Mouse (Mus musculus): ENCODE data around the gene Rnf38. TPM values are rescaled to one million over a fixed set of nuclear protein-coding genes. Genes with fewer than 3 reads are reported as not detected.

Rnf38 gene
- polyA plus RNA-seq, 1 experiment from 2014 or later, result 13.6 TPM

- 70% methylated on average over 8 of the region's 8 CpGs for WGBS
- Histone ChIP-seq H3K9ac (ENCODE audit: low read depth, low read length) (no peak overlapping the region), H3K4me3 (replicated peaks; ENCODE audit: low read depth, low read length) (no peak overlapping the region), H3K36me3 (ENCODE audit: insufficient read depth, low read length) (no peaks in the 10 kb centered on the region), H3K27ac (no peak overlapping the region), H3K4me2 (ENCODE audit: low read length) (no peak overlapping the region), H3K9me3 (replicated peaks; ENCODE audit: low read length) (no peaks in the 10 kb centered on the region), H3K4me1 (replicated peaks; ENCODE audit: insufficient read depth, low read length) (peaks cover 10% of the 10 kb centered on the region; the same call in 1 of the 2 replicates), H3K27me3 (ENCODE audit: insufficient read depth, low read length) (no peaks in the 10 kb centered on the region)
- DNase-seq (ENCODE audit: low spot score) (no peak), ATAC-seq (replicated peaks; ENCODE audit: low FRiP score, low read depth) (no peak)
- TF ChIP-seq CTCF (IDR thresholded peaks at IDR 0.05; ENCODE audit: low read depth), result no peak
Measured at GRCm38 (mm10) chr4:44159839-44160238, 73.8 kb downstream of the Rnf38 start.

DNA sequence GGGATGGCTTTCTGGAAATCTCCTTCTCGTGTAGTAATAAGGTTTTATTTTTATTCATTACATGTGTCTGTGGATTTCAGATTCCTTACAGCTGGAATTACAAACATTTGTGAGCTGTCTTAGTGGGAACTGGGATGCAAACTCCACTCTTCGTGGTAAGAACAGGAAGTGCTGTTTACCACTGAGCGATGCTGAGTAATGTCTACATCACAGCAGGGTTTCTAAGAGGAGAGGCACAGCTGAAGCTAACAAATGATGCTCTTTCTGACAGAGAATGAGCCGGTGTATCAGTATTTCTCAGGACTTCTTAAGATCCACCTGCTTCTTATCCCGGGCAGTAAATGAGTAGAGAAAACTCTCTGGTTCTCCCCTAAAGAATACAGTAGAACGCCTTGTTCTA lies 77.1 kb downstream of the Rnf38 start:
- Histone ChIP-seq H3K27ac (no peak overlapping the region), H3K36me3 (ENCODE audit: insufficient read depth, low read length) (no peaks in the 10 kb centered on the region), H3K27me3 (ENCODE audit: insufficient read depth, low read length) (no peaks in the 10 kb centered on the region), H3K9ac (ENCODE audit: low read depth, low read length) (no peak overlapping the region), H3K4me2 (ENCODE audit: low read length) (no peak overlapping the region), H3K4me1 (replicated peaks; ENCODE audit: insufficient read depth, low read length) (no peaks in the 10 kb centered on the region), H3K4me3 (replicated peaks; ENCODE audit: low read depth, low read length) (no peak overlapping the region), H3K9me3 (replicated peaks; ENCODE audit: low read length) (no peaks in the 10 kb centered on the region)
- no peak for ATAC-seq (replicated peaks; ENCODE audit: low FRiP score, low read depth)
- WGBS, result 77% methylated on average over 6 of the region's 6 CpGs
- TF ChIP-seq CTCF (IDR thresholded peaks at IDR 0.05; ENCODE audit: low read depth), result no peak
- DNase-seq (ENCODE audit: low spot score), result no peak

DNA sequence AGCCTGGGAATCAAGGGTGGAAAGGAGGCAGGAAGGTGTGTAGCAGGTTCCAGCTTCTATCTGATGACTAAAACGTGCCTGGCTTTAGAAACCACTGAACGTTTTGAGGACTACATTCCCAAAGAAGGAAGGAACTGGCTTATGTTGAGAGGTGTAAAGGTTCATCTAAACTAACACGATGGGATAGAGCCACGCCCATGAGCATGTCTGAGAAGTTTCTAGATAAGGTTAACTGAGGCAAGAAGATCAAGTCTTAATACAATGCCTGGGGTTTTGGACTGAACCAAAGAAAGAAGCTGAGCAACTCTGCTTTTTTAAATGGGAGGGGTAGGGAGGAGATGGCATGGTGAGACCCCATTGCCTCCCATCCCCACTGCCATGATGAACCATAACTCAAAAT lies 78.7 kb downstream of the Rnf38 start:
- H3K36me3 ChIP-seq (ENCODE audit: insufficient read depth, low read length), result 0 out of 2 replicates have a peak, but pooled peaks cover 3% of the 10 kb centered on the region
- no peak overlapping the region for H3K27ac ChIP-seq
- H3K4me3 ChIP-seq (replicated peaks; ENCODE audit: low read depth, low read length), result no peak overlapping the region
- no peak for DNase-seq (ENCODE audit: low spot score)
- no peaks in the 10 kb centered on the region for H3K9me3 ChIP-seq (replicated peaks; ENCODE audit: low read length)
- no peak for ATAC-seq (replicated peaks; ENCODE audit: low FRiP score, low read depth)
- no peaks in the 10 kb centered on the region for H3K27me3 ChIP-seq (ENCODE audit: insufficient read depth, low read length)
- 86% methylated on average over 4 of the region's 4 CpGs for WGBS
- no peak overlapping the region for H3K9ac ChIP-seq (ENCODE audit: low read depth, low read length)
- H3K4me2 ChIP-seq (ENCODE audit: low read length), result no peak overlapping the region
- no peaks in the 10 kb centered on the region for H3K4me1 ChIP-seq (replicated peaks; ENCODE audit: insufficient read depth, low read length)
- no peak for TF ChIP-seq CTCF (IDR thresholded peaks at IDR 0.05; ENCODE audit: low read depth)

DNA sequence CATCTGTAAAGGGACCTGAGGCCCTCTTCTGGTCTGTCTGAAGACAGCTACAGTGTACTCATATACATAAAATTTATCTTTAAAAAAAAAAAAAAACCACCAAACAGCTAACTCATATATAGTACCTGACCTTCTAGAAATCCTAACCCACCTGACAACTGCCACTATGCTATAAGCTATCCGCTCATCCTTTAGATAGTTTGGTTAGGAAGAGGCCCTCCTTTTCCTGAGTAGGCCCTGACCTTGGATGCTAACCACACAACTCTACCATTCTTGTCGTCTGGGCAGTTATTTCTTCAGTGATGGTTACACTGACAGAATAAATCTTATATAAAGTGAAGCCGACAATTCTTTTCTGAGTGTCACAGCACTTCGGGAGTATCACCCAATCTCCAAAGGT lies 80.7 kb downstream of the Rnf38 start:
- no peak for TF ChIP-seq CTCF (IDR thresholded peaks at IDR 0.05; ENCODE audit: low read depth)
- H3K9ac ChIP-seq (ENCODE audit: low read depth, low read length), result no peak overlapping the region
- H3K4me2 ChIP-seq (ENCODE audit: low read length), result no peak overlapping the region
- 86% methylated on average over 4 of the region's 4 CpGs for WGBS
- H3K27me3 ChIP-seq (ENCODE audit: insufficient read depth, low read length), result no peaks in the 10 kb centered on the region
- H3K9me3 ChIP-seq (replicated peaks; ENCODE audit: low read length), result no peaks in the 10 kb centered on the region
- no peak overlapping the region for H3K4me3 ChIP-seq (replicated peaks; ENCODE audit: low read depth, low read length)
- DNase-seq (ENCODE audit: low spot score) (no peak), ATAC-seq (replicated peaks; ENCODE audit: low FRiP score, low read depth) (no peak)
- H3K4me1 ChIP-seq (replicated peaks; ENCODE audit: insufficient read depth, low read length), result no peaks in the 10 kb centered on the region
- peaks cover 17% of the 10 kb centered on the region; the same call in 1 of the 2 replicates for H3K36me3 ChIP-seq (ENCODE audit: insufficient read depth, low read length)
- no peak overlapping the region for H3K27ac ChIP-seq

DNA sequence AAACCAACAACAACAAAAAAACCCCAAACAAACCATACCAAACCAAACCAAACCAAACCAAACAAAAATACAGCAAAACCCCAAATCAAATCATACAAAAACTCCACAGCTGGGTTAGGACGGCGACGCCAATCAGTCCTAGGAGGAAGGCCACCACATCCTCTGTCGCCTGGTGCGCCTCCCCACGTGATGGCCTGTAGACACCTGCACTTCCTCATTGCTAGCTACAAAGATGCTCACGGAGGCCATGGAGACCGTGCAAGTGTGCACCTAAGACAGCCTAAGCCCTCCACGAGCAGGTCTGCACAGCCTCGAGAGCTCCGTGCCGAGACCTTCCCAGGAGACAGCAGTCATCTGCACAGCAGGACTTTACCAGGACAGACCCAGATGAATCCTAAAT lies 106.8 kb downstream of the Rnf38 start:
- peaks cover 26% of the 10 kb centered on the region for H3K36me3 ChIP-seq (ENCODE audit: insufficient read depth, low read length)

DNA sequence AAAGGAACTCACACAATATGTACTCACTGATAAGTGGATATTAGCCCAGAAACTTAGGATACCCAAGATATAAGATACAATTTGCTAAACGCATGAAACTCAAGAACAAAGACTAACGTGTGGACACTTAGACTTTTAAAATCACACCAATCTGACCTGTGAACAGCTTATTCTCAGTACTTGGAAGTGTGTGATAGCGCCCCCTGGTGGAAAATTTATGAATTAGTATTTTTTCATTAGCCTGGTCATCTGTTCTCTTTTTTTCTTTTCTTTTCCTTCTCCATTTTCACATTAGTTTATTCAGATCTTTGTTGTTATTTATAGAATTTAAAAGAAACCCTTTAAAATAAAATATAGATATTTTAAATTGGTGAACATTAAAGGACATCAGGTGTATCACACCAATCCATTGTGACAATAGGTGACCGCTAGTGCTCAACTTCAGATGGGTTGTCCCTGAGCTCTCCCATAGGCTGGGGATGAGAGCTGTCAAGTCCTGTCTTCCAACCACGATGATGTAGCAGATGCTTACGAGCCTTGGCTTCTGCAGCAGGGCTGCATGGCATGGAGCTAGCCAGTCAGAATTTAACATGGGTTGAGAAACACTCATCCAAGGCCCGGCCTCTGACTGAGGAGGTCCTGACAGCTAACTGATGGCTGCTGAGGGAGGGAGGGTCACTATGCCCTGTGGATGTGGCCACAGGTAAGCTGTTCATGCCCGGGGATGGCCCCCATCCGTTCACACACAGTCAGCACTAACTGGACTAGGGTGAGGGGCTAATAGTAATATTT lies 114.0 kb downstream of the Rnf38 start:
- no peaks in the 10 kb centered on the region for H3K27me3 ChIP-seq (ENCODE audit: insufficient read depth, low read length)
- H3K4me1 ChIP-seq (replicated peaks; ENCODE audit: insufficient read depth, low read length), result no peaks in the 10 kb centered on the region
- no peaks in the 10 kb centered on the region for H3K9me3 ChIP-seq (replicated peaks; ENCODE audit: low read length)
- WGBS, result 54% methylated on average over 9 of the region's 9 CpGs
- no peak overlapping the region for H3K4me3 ChIP-seq (replicated peaks; ENCODE audit: low read depth, low read length)
- ATAC-seq (replicated peaks; ENCODE audit: low FRiP score, low read depth) (no peak), DNase-seq (ENCODE audit: low spot score) (peak; percentile 83)
- H3K36me3 ChIP-seq (ENCODE audit: insufficient read depth, low read length), result no peaks in the 10 kb centered on the region
- TF ChIP-seq CTCF (IDR thresholded peaks at IDR 0.05; ENCODE audit: low read depth), result peak; percentile 84
- no peak overlapping the region for H3K9ac ChIP-seq (ENCODE audit: low read depth, low read length)
- H3K27ac ChIP-seq, result no peak overlapping the region
- H3K4me2 ChIP-seq (ENCODE audit: low read length), result no peak overlapping the region

More for the DNA sequence above, 106.8 kb downstream of the Rnf38 start:
- no peaks in the 10 kb centered on the region for H3K27me3 ChIP-seq (ENCODE audit: insufficient read depth, low read length)
- H3K4me2 ChIP-seq (ENCODE audit: low read length), result no peak overlapping the region
- WGBS, result 94% methylated on average over 12 of the region's 12 CpGs
- no peak for ATAC-seq (replicated peaks; ENCODE audit: low FRiP score, low read depth)
- no peak for DNase-seq (ENCODE audit: low spot score)
- no peak for TF ChIP-seq CTCF (IDR thresholded peaks at IDR 0.05; ENCODE audit: low read depth)
- no peak overlapping the region for H3K4me3 ChIP-seq (replicated peaks; ENCODE audit: low read depth, low read length)
- no peaks in the 10 kb centered on the region for H3K4me1 ChIP-seq (replicated peaks; ENCODE audit: insufficient read depth, low read length)
- no peaks in the 10 kb centered on the region for H3K9me3 ChIP-seq (replicated peaks; ENCODE audit: low read length)
- no peak overlapping the region for H3K27ac ChIP-seq
- no peak overlapping the region for H3K9ac ChIP-seq (ENCODE audit: low read depth, low read length)

Measured in kidney, postnatal 0 days (tissue).